Mouse (Mus musculus) liver, adult 2 months (tissue): ENCODE measurements at regions not wholly inside any gene's neighbourhood (a gene's known extent, or its start where the extent isn't known, plus 50 kb on each side); places are given as distances from the start of the nearest gene placed in this dataset.

Experiments used
- DNase-seq: peaks from one replicate; pipeline ENCODE4 v3.0.0-alpha.2; 2011; ENCODE audit warnings: low read depth, low spot score; ENCODE audit errors: extremely low read depth
- H3K27ac ChIP-seq: fragments of 200-500 bp; replicated peaks from 2 replicates; pipeline ENCODE4 v1.5.1; 2012; ENCODE audit warnings: low read depth, mild to moderate bottlenecking, control low read depth, inconsistent platforms, low read length; ENCODE audit not compliant: insufficient read depth
- H3K27me3 ChIP-seq: fragments of 200-500 bp; 2 replicates; pipeline ENCODE4 v1.6.1; 2012; ENCODE audit warnings: mild to moderate bottlenecking, moderate library complexity, low read length, inconsistent platforms; ENCODE audit not compliant: control insufficient read depth, insufficient read depth
- H3K36me3 ChIP-seq: fragments of 200-500 bp; 2 replicates; pipeline ENCODE4 v1.6.1; 2012; ENCODE audit warnings: low read length, inconsistent platforms; ENCODE audit not compliant: control insufficient read depth, insufficient read depth
- H3K4me1 ChIP-seq: fragments of 200-500 bp; 2 replicates; pipeline ENCODE4 v1.6.1; 2011; ENCODE audit warnings: low read length; ENCODE audit not compliant: control insufficient read depth, insufficient read depth
- H3K4me3 ChIP-seq: fragments of 200-500 bp; 2 replicates; pipeline ENCODE4 v1.5.1; 2011; ENCODE audit warnings: low read depth, mild to moderate bottlenecking, control low read depth, low read length, moderate library complexity; ENCODE audit not compliant: insufficient read depth
- H3K79me2 ChIP-seq: fragments of 200-500 bp; 2 replicates; pipeline ENCODE4 v1.6.1; 2012; ENCODE audit warnings: inconsistent platforms, mild to moderate bottlenecking, low read length, moderate library complexity; ENCODE audit not compliant: control insufficient read depth, insufficient read depth
- H3K9ac ChIP-seq: fragments of 200-500 bp; 2 replicates; pipeline ENCODE4 v1.6.1; 2012; ENCODE audit warnings: low read depth, mild to moderate bottlenecking, control low read depth, inconsistent platforms, low read length
- CTCF ChIP-seq: fragments of 200-500 bp; IDR thresholded peaks from 2 replicates; pipeline ENCODE4 v1.5.1; 2011; ENCODE audit warnings: low read depth, low read length, control low read depth
- POLR2A ChIP-seq: fragments of 200-500 bp; IDR thresholded peaks from 2 replicates; pipeline ENCODE4 v1.6.1; 2011; ENCODE audit warnings: low read length, control low read depth; ENCODE audit not compliant: insufficient read depth; ENCODE audit errors: extremely low read depth
- WGBS: fragments of 180-500 bp; shearing (Covaris S2); methylation state at CpG from one replicate; pipeline ENCODE4 v1.1.7; 2018; 5-methylcytosine and 5-hydroxymethylcytosine counted together

- H3K79me2 ChIP-seq = no peaks in the 10 kb centered on the region
- WGBS = 89% methylated on average over 10 of the region's 10 CpGs
- H3K27me3 ChIP-seq = no peaks in the 10 kb centered on the region
- no peak for TF ChIP-seq POLR2A
- TF ChIP-seq CTCF = no peak
- no peak overlapping the region for H3K27ac ChIP-seq
- no peaks in the 10 kb centered on the region for H3K36me3 ChIP-seq
- no peaks in the 10 kb centered on the region for H3K4me1 ChIP-seq
- H3K4me3 ChIP-seq = no peak overlapping the region
- no peak overlapping the region for H3K9ac ChIP-seq
- DNase-seq = peak; percentile 31
These were observed 285.0 kb upstream of the Tbx3 start for GRCm38 (mm10) chr5:119385506-119385905.

GRCm38 (mm10) chr5:119386821-119387220, 283.6 kb upstream of the Tbx3 start:
- no peak for DNase-seq
- TF ChIP-seq POLR2A (no peak), CTCF (no peak)
- 94% methylated on average over 8 of the region's 8 CpGs for WGBS
- no peak overlapping the region for H3K27ac ChIP-seq
- H3K36me3 ChIP-seq = no peaks in the 10 kb centered on the region
- no peaks in the 10 kb centered on the region for H3K79me2 ChIP-seq
- no peaks in the 10 kb centered on the region for H3K27me3 ChIP-seq
- no peak overlapping the region for H3K9ac ChIP-seq
- H3K4me3 ChIP-seq = no peak overlapping the region
- no peaks in the 10 kb centered on the region for H3K4me1 ChIP-seq

- Histone ChIP-seq H3K4me1 (no peaks in the 10 kb centered on the region), H3K27me3 (no peaks in the 10 kb centered on the region), H3K27ac (no peak overlapping the region), H3K4me3 (no peak overlapping the region), H3K9ac (no peak overlapping the region), H3K79me2 (no peaks in the 10 kb centered on the region), H3K36me3 (no peaks in the 10 kb centered on the region)
- DNase-seq = no peak
- WGBS = 75% methylated on average over 2 of the region's 2 CpGs
- TF ChIP-seq POLR2A = no peak
- TF ChIP-seq CTCF = no peak
These were observed 283.2 kb upstream of the Tbx3 start for GRCm38 (mm10) chr5:119387261-119387660.

GRCm38 (mm10) chr5:119388841-119389240, 281.6 kb upstream of the Tbx3 start:
- Histone ChIP-seq H3K9ac (no peak overlapping the region), H3K27ac (no peak overlapping the region), H3K4me1 (no peaks in the 10 kb centered on the region), H3K27me3 (no peaks in the 10 kb centered on the region), H3K4me3 (no peak overlapping the region), H3K79me2 (no peaks in the 10 kb centered on the region), H3K36me3 (no peaks in the 10 kb centered on the region)
- TF ChIP-seq POLR2A = no peak
- TF ChIP-seq CTCF = no peak
- WGBS = 86% methylated on average over 5 of the region's 5 CpGs
- DNase-seq = no peak

GRCm38 (mm10) chr5:119389384-119389783, 281.1 kb upstream of the Tbx3 start:
- no peak for TF ChIP-seq CTCF
- no peak for TF ChIP-seq POLR2A
- Histone ChIP-seq H3K4me3 (no peak overlapping the region), H3K27me3 (no peaks in the 10 kb centered on the region), H3K9ac (no peak overlapping the region), H3K79me2 (no peaks in the 10 kb centered on the region), H3K36me3 (no peaks in the 10 kb centered on the region), H3K27ac (no peak overlapping the region), H3K4me1 (no peaks in the 10 kb centered on the region)
- DNase-seq = no peak
- 88% methylated on average over 9 of the region's 9 CpGs for WGBS

GRCm38 (mm10) chr5:119389857-119390256, 280.6 kb upstream of the Tbx3 start:
- Histone ChIP-seq H3K4me3 (no peak overlapping the region), H3K27ac (no peak overlapping the region), H3K27me3 (no peaks in the 10 kb centered on the region), H3K36me3 (no peaks in the 10 kb centered on the region), H3K4me1 (no peaks in the 10 kb centered on the region), H3K79me2 (no peaks in the 10 kb centered on the region), H3K9ac (no peak overlapping the region)
- DNase-seq = no peak
- 85% methylated on average over 7 of the region's 7 CpGs for WGBS
- no peak for TF ChIP-seq POLR2A
- no peak for TF ChIP-seq CTCF
